Mouse (Mus musculus) lung, embryonic 16.5 days (tissue): Measurements from ENCODE around the gene Cnbp. TPM values are rescaled to one million over a fixed set of nuclear protein-coding genes. Genes with fewer than 3 reads are reported as not detected.

Source experiments
- ATAC-seq: fragments of 200-750 bp; cut with Nextera tagmentation; 2 replicates; pipeline ENCODE4 v1.8.0; 2017; ENCODE audit warnings: low read depth, mild to moderate bottlenecking, moderate library complexity
- H3K27ac ChIP-seq: fragments of 300-500 bp; sonication (generic); 2 replicates; pipeline ENCODE4 v1.5.1; 2014; ENCODE audit warnings: mild to moderate bottlenecking, control low read depth, low read length
- H3K27me3 ChIP-seq: fragments of 300-500 bp; sonication (generic); 2 replicates; pipeline ENCODE4 v1.6.1; 2014; ENCODE audit warnings: low read depth, low read length, mixed read lengths; ENCODE audit not compliant: control insufficient read depth, insufficient read depth
- H3K36me3 ChIP-seq: fragments of 300-500 bp; sonication (generic); 2 replicates; pipeline ENCODE4 v1.6.1; 2014; ENCODE audit warnings: low read length; ENCODE audit not compliant: control insufficient read depth, insufficient read depth
- H3K4me1 ChIP-seq: fragments of 300-500 bp; sonication (generic); replicated peaks from 2 replicates; pipeline ENCODE4 v1.6.1; 2014; ENCODE audit warnings: low read length, mixed read lengths; ENCODE audit not compliant: control insufficient read depth, insufficient read depth
- H3K4me2 ChIP-seq: fragments of 300-500 bp; sonication (generic); 2 replicates; pipeline ENCODE4 v1.6.1; 2014; ENCODE audit warnings: low read depth, low read length, control low read depth
- H3K4me3 ChIP-seq: fragments of 300-500 bp; sonication (generic); 2 replicates; pipeline ENCODE4 v1.5.1; 2014; ENCODE audit warnings: mild to moderate bottlenecking, low read length, control low read depth
- H3K9ac ChIP-seq: fragments of 300-500 bp; sonication (generic); 2 replicates; pipeline ENCODE4 v1.6.1; 2014; ENCODE audit warnings: low read length, control low read depth
- H3K9me3 ChIP-seq: fragments of 300-500 bp; sonication (generic); 2 replicates; pipeline ENCODE4 v1.6.1; 2016; ENCODE audit warnings: low read length; ENCODE audit not compliant: control insufficient read depth
- WGBS: fragments of 180-500 bp; shearing (Covaris S2); extraction: QIAGEN DNeasy Blood & Tissue Kit; methylation state at CpG from one replicate; pipeline ENCODE4 v1.1.7; 2014; 5-methylcytosine and 5-hydroxymethylcytosine counted together
- polyA plus RNA-seq: library from polyadenylated mRNA; unstranded; fragments of >200 nt; fragmentation: Nextera tagmentation; extraction: Ambion mirVana; gene quantifications from 2 replicates; pipeline ENCODE4 v1.2.1, GENCODE M21; 2015

Cnbp gene
- polyA plus RNA-seq, 1 experiment from 2014 or later, result 994 TPM

DNA sequence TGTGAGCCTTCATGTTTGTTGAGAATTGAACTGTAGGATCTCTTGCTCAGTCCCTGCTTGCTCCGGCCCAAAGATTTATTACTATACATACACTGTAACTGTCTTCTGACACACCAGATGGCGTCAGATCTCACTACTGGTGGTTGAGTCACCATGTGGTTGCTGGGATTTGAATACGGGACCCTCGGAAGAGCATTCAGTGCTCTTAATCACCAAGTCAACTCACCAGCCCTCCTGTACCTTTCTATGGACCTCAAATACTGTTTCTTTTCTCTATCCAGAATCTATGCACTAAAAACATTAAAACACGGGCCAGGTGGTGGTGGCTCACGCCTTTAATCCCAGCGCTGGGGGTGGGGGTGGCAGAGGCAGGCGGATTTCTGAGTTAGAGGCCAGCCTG is 9.3 kb downstream of the Cnbp start:
- Histone ChIP-seq H3K4me3 (no peak overlapping the region), H3K36me3 (peaks cover 34% of the 10 kb centered on the region), H3K4me2 (no peak overlapping the region), H3K27ac (no peak overlapping the region), H3K27me3 (no peaks in the 10 kb centered on the region), H3K9me3 (no peaks in the 10 kb centered on the region), H3K9ac (no peak overlapping the region), H3K4me1 (peaks cover 7% of the 10 kb centered on the region; the same call in 1 of the 2 replicates)
- ATAC-seq, result no peak
- WGBS, result 77% methylated on average over 8 of the region's 8 CpGs

DNA sequence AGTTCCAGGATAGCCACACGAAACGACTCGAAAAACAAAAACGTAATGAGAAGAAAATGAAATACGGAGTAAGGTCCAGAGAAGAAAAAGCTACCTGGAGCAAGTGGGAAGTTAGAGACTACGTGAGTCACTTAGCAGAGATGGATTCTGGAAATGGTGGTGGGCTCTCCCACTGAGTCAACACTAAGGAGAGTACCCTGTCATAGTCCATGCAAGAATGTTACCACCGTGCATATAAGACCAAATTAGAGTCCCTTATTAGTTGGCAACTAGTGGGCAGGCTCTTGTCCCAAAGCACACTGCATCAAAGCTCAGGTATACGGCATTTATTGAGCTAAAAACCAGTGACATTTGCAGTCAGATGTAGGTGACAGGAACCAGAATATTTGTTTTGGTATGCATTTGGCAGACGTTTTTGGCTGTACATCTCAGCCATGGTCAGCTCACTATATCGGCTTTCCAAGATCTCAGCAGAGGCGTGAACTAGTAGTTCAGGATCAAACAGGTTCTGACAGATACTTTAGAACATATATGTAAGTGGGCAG is 11.0 kb downstream of the Cnbp start:
- Histone ChIP-seq H3K9ac (no peak overlapping the region), H3K27ac (no peak overlapping the region), H3K27me3 (no peaks in the 10 kb centered on the region), H3K4me3 (no peak overlapping the region), H3K4me1 (peaks cover 7% of the 10 kb centered on the region; the same call in 1 of the 2 replicates), H3K4me2 (peak overlapping the region; percentile 84), H3K36me3 (peaks cover 27% of the 10 kb centered on the region), H3K9me3 (no peaks in the 10 kb centered on the region)
- ATAC-seq, result no peak
- WGBS, result 52% methylated on average over 11 of the region's 11 CpGs

DNA sequence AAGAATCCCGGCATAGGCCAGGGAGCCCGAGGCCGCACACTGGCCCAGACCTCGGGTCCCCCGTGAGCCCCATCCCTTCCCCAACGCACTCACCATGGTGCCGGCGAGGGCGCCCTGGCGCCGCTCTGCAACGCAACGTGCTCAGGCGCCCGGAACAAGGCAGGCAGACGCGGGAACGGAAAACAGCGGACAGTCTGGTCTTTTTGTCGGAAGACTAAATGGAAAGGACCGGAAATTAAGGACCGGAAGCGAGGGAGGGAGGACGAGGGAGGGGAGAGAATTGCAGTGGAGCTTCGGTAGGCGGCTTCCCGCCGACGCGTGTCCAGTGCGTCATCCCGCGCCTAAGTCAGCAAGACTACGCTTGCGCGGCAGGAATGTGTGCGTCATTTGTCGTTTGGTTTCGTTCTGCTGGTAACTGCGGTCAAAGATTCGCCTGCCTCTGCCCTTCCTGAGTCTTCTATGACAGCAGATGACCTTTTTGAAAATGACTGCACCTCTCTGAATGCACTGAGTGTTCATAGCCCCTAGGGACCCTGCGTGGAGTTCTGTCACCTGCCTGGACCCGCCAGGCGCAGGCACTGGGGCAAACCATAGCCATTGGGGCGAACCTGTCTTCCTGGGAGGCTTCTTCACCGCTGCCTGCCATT is 12.2 kb downstream of the Cnbp start, which contains the start of gene Isy1:
Gene Isy1 (minus strand): TSS at position 248 of the 647 bp plus-strand sequence.
- Histone ChIP-seq H3K9me3 (no peaks in the 10 kb centered on the region), H3K9ac (peak within 1 kb of the TSS; percentile 92), H3K36me3 (peaks cover 19% of the 10 kb centered on the region), H3K27ac (peak within 1 kb of the TSS; percentile 92), H3K4me1 (peaks cover 7% of the 10 kb centered on the region; the same call in 1 of the 2 replicates), H3K27me3 (no peaks in the 10 kb centered on the region), H3K4me3 (peak within 1 kb of the TSS; percentile 79), H3K4me2 (peak within 1 kb of the TSS; percentile 84)
- peak; percentile 98 for ATAC-seq
- WGBS, result under 1% methylated on average over 46 of the region's 46 CpGs

DNA sequence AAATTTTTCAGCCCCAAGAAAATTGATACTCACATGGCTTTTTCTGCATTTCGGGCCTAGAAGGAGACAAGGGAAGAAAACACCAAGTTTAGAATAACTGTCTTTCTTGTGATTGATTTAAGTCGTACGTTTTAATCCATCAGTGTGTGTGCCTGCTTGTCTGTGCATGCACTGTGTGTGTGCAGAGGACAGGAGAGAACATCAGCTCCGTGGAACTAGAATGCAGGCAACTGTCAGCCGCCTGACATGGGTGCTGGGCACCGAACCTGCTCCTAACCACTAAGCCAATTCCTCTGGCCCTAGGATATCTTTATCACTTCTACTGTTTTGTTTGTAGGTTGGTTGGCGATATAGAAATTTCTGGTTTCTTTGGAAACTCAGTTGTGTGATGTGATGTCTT is 15.2 kb downstream of the Cnbp start, which contains the start of gene Gm45140:
Gene Gm45140 (minus strand): TSS at position 101 of the 400 bp plus-strand sequence.
- Histone ChIP-seq H3K4me1 (peaks cover 7% of the 10 kb centered on the region; the same call in 1 of the 2 replicates), H3K36me3 (peaks cover 12% of the 10 kb centered on the region), H3K4me2 (no peak within 1 kb of the TSS), H3K27ac (no peak within 1 kb of the TSS), H3K9me3 (no peaks in the 10 kb centered on the region), H3K27me3 (no peaks in the 10 kb centered on the region), H3K9ac (no peak within 1 kb of the TSS), H3K4me3 (no peak within 1 kb of the TSS)
- ATAC-seq, result no peak
- 89% methylated on average over 7 of the region's 7 CpGs for WGBS

DNA sequence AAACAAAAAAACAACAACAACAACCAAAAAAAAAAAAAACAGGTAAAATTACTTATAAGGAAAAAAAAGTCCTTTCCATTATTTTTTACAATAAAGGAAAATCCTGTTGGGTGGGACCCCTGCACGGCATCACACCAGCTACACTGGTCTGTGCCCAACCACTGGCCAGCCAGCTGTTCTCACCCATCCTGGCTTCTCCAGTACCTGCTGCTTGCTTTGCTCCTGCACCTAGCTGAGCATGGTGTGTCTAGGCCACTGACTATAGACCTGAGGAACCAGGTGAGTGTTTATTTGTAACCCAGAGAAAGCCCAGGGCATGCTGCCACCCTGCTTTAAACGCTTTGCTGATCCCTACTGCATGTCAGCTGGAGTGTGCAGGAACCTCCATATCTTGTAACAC is 30.5 kb downstream of the Cnbp start:
- Histone ChIP-seq H3K27ac (no peak overlapping the region), H3K4me3 (no peak overlapping the region), H3K9ac (no peak overlapping the region), H3K4me2 (no peak overlapping the region), H3K36me3 (peaks cover 59% of the 10 kb centered on the region), H3K27me3 (no peaks in the 10 kb centered on the region), H3K9me3 (no peaks in the 10 kb centered on the region), H3K4me1 (no peaks in the 10 kb centered on the region)
- 92% methylated on average over 2 of the region's 2 CpGs for WGBS
- ATAC-seq, result no peak

DNA sequence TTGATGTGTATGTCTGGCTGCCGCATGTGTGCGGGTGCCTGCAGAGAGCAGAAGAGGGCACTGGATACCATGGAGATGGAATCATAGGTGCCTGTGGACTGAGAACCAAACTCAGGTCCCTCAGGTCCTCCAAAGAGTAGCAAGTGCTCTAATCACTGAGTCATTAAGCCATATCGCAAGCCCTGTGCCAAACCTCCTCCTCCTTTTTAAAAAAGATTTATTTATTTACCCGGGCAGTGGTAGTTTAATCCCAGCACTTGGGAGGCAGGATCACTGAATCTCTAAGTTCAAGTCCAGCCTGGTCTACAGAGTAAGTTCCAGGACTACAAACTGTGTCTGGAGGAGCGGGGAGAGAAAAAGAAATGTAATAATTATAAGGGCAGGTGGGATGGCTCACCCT is 36.4 kb downstream of the Cnbp start:
- ATAC-seq, result no peak
- Histone ChIP-seq H3K36me3 (peaks cover 27% of the 10 kb centered on the region), H3K4me1 (peaks cover 14% of the 10 kb centered on the region), H3K9me3 (no peaks in the 10 kb centered on the region), H3K4me2 (no peak overlapping the region), H3K27ac (no peak overlapping the region), H3K9ac (no peak overlapping the region), H3K4me3 (no peak overlapping the region), H3K27me3 (no peaks in the 10 kb centered on the region)
- 88% methylated on average over 5 of the region's 5 CpGs for WGBS

DNA sequence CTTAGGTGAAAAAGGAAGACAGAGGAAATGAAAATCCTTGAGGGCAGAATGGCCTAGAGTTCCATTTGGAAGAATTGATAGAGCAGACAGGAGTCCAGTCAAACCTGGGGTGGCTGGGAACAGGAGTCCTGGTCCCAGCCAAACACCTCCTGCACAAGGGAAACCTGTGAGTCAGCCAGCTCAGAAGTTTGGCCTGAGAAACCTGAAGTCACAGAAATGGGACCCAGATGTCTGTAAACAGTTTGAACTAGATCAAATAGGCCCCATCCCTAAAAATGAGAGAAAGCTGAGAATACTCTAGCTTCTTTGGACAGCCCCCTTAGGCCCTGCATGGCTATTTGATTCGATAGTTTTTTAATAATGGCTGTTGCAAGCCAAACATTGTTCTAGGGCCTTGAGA is 38.2 kb downstream of the Cnbp start:
- H3K4me3 ChIP-seq, result peak overlapping the region; percentile 88
- peak overlapping the region; percentile 89; the same call in 1 of the 2 replicates for H3K27ac ChIP-seq
- 81% methylated on average over 1 of the region's 1 CpGs for WGBS
- no peaks in the 10 kb centered on the region for H3K9me3 ChIP-seq
- H3K9ac ChIP-seq, result peak overlapping the region; percentile 64
- H3K27me3 ChIP-seq, result no peaks in the 10 kb centered on the region
- H3K4me2 ChIP-seq, result peak overlapping the region; percentile 70
- ATAC-seq, result no peak
- peaks cover 20% of the 10 kb centered on the region for H3K4me1 ChIP-seq
- H3K36me3 ChIP-seq, result peaks cover 14% of the 10 kb centered on the region; the same call in 1 of the 2 replicates

DNA sequence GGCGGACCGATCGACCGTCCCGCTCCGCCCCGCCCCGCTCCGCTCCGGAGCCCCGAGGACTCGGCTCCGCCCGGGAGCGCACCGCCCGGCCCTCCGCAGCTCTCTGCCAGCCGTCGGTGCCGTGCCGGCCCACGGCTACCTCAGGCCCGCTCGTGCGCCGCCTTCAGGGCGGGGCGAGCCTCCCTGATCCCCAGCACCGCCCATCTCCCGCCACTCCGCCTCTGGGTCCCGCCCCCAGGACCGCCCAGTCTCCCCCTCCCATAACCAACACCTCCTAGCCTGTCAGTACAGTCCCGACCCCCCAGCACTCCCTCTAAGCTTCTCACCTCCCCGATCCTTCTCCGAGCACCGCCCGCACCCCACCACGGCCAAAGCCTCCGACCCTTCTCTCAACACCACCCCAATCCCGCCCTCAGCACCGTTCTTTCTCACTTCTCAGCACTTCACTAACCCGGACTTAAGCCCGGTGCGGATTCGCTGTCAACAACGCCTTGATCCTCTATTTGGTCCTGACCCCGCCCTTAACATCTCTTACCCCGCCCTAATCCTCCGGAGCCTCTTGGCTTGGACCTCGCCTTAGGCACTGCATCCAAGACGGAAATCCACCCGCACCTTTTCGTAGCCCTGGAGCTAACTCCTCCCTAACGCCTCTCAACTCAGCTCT is 39.1 kb downstream of the Cnbp start, which contains the start of gene Rab43:
Gene Rab43 (minus strand): TSS at position 490 of the 664 bp plus-strand sequence.
- under 1% methylated on average over 47 of the region's 56 CpGs for WGBS
- Histone ChIP-seq H3K4me2 (peak within 1 kb of the TSS; percentile 70), H3K9me3 (no peaks in the 10 kb centered on the region), H3K27me3 (no peaks in the 10 kb centered on the region), H3K4me3 (peak within 1 kb of the TSS; percentile 88), H3K36me3 (peaks cover 10% of the 10 kb centered on the region; the same call in 1 of the 2 replicates), H3K9ac (peak within 1 kb of the TSS; percentile 90), H3K4me1 (peaks cover 20% of the 10 kb centered on the region), H3K27ac (peak within 1 kb of the TSS; percentile 89)
- peak; percentile 97 for ATAC-seq
